Mouse (Mus musculus): Measurements from ENCODE around the gene Sst.
"Not testable (repeated sequence)": the region's sequence is repeated elsewhere in the genome, so short reads cannot be mapped to it uniquely, and the experiment has no call there.

Gene Sst
- long read RNA-seq, experiment 1 = 0 reads
- long read RNA-seq, experiment 2 = 0 reads

- intact Hi-C loops (cut with DNase I) = no loop called here
These were observed at the start of gene Sst for GRCm38 (mm10) chr16:23890636-23891035. TSS of gene Sst (minus strand) at chr16:23890958.

GRCm38 (mm10) chr16:23934397-23934796 is 43.6 kb upstream of the Sst start:
- intact Hi-C loops (cut with DNase I) = no loop called here

- intact Hi-C loops (cut with DNase I) = no loop called here
These were observed 41.5 kb upstream of the Sst start, which contains the start of gene Rtp2 for GRCm38 (mm10) chr16:23932294-23932693. TSS of gene Rtp2 (minus strand) at chr16:23932394.

GRCm38 (mm10) chr16:23931275-23931674 is 40.5 kb upstream of the Sst start:
- intact Hi-C loops (cut with DNase I) = no loop called here

GRCm38 (mm10) chr16:23930426-23931073 is 39.8 kb upstream of the Sst start:
- intact Hi-C loops (cut with DNase I) = no loop called here

- intact Hi-C loops (cut with DNase I) = no loop called here
These were observed 36.8 kb upstream of the Sst start for GRCm38 (mm10) chr16:23927301-23928114.

GRCm38 (mm10) chr16:23922906-23923305 is 32.1 kb upstream of the Sst start:
- intact Hi-C loops (cut with DNase I) = no loop called here

GRCm38 (mm10) chr16:23921697-23922096 is 30.9 kb upstream of the Sst start:
- intact Hi-C loops (cut with DNase I) = no loop called here

GRCm38 (mm10) chr16:23919418-23919817 is 28.7 kb upstream of the Sst start:
- intact Hi-C loops (cut with DNase I) = no loop called here

- intact Hi-C loops (cut with DNase I) = no loop called here
These were observed 22.6 kb upstream of the Sst start for GRCm38 (mm10) chr16:23913401-23913800.

- intact Hi-C loops (cut with DNase I) = no loop called here
These were observed 22.0 kb upstream of the Sst start for GRCm38 (mm10) chr16:23912741-23913140.

- intact Hi-C loops (cut with DNase I) = not testable (repeated sequence)
These were observed 18.2 kb upstream of the Sst start for GRCm38 (mm10) chr16:23909015-23909354.

GRCm38 (mm10) chr16:23908076-23909014 is 17.6 kb upstream of the Sst start:
- intact Hi-C loops (cut with DNase I) = not testable (repeated sequence)

- intact Hi-C loops (cut with DNase I) = not testable (repeated sequence)
These were observed 15.8 kb upstream of the Sst start for GRCm38 (mm10) chr16:23906586-23906985.

GRCm38 (mm10) chr16:23901411-23901810 is 10.7 kb upstream of the Sst start:
- intact Hi-C loops (cut with DNase I) = no loop called here

GRCm38 (mm10) chr16:23900061-23900460 is 9.3 kb upstream of the Sst start:
- intact Hi-C loops (cut with DNase I) = no loop called here

GRCm38 (mm10) chr16:23898840-23899239 is 8.1 kb upstream of the Sst start:
- intact Hi-C loops (cut with DNase I) = loop anchor here (1.0 to 5.0 kb wide), 4 partner anchors 62 to 446 kb away; no protein-coding TSS in a partner anchor

GRCm38 (mm10) chr16:23897984-23898586 is 7.3 kb upstream of the Sst start:
- intact Hi-C loops (cut with DNase I) = loop anchor here (2.0 to 5.0 kb wide), 3 partner anchors 61 to 445 kb away; no protein-coding TSS in a partner anchor

GRCm38 (mm10) chr16:23897486-23897885 is 6.7 kb upstream of the Sst start:
- intact Hi-C loops (cut with DNase I) = loop anchor here (5.0 kb wide), 2 partner anchors 60 to 160 kb away; no protein-coding TSS in a partner anchor

GRCm38 (mm10) chr16:23895135-23895534 is 4.4 kb upstream of the Sst start:
- intact Hi-C loops (cut with DNase I) = loop anchor here (5.0 kb wide), 2 partner anchors 58 to 158 kb away; no protein-coding TSS in a partner anchor

GRCm38 (mm10) chr16:23890151-23890550 is 607 bp downstream of the Sst start:
- intact Hi-C loops (cut with DNase I) = no loop called here

Data from adrenal gland (tissue).